Mouse (Mus musculus) adrenal gland, adult 2 months (tissue): ENCODE results near the gene AW011738. TPM values are rescaled to one million over a fixed set of nuclear protein-coding genes. Genes with fewer than 3 reads are reported as not detected.

Experiments used
- DNase-seq: peaks from one replicate; pipeline ENCODE4 v3.0.0; 2021
- microRNA-seq, 2 experiments: library from miRNA; unstranded; fragments of <30 nt; microRNA quantifications; one replicate each; pipeline ENCODE4 v1.2.0; 2021
- polyA plus RNA-seq: library from polyadenylated mRNA; depleted of rRNA; stranded (reverse); fragments of >200 nt; gene quantifications from 2 replicates; pipeline ENCODE4 v1.2.3, GENCODE M21; 2012; rRNA removed
- total RNA-seq, 2 experiments: library from RNA; stranded (reverse); gene quantifications; 2 replicates each; pipeline ENCODE4 v1.2.3; 2021

The AW011738 gene
- total and polyA plus RNA-seq, 3 experiments: 1.7 to 7.2 (median 2.7) TPM

- no peak for DNase-seq
Measured at GRCm38 (mm10) chr4:156236651-156237447, 33.7 kb downstream of the AW011738 start.

GRCm38 (mm10) chr4:156249567-156249966 lies 46.5 kb downstream of the AW011738 start:
- no peak for DNase-seq

GRCm38 (mm10) chr4:156251081-156251480 lies 48.0 kb downstream of the AW011738 start:
- no peak for DNase-seq

GRCm38 (mm10) chr4:156252140-156252539 lies 49.0 kb downstream of the AW011738 start:
- DNase-seq: no peak

GRCm38 (mm10) chr4:156252619-156253018 lies 49.5 kb downstream of the AW011738 start:
- DNase-seq: no peak

GRCm38 (mm10) chr4:156253043-156253442 lies 49.9 kb downstream of the AW011738 start:
- DNase-seq: no peak

GRCm38 (mm10) chr4:156254361-156255077 lies 51.4 kb downstream of the AW011738 start:
- DNase-seq: no peak

Small RNA genes lying within 50 kb of the gene (microRNA-seq; reads per million reads assigned to microRNA genes)
- gene Mir7658: 1.8 to 3.7 reads per million in 2 experiments

Other genes starting within 250 kb of the AW011738 start
- gene C1qtnf12, start 241.0 kb upstream of the AW011738 start, total RNA-seq: 10 to 100 TPM; 66.8 to 70.1 TPM
- 100 and 128 TPM in 2 replicates for gene C1qtnf12, start 241.0 kb upstream of the AW011738 start, polyA plus RNA-seq
- gene B3galt6, start 210.7 kb upstream of the AW011738 start, total RNA-seq: 1 to 10 TPM; 5.1 to 8.5 TPM
- gene B3galt6, start 210.7 kb upstream of the AW011738 start, polyA plus RNA-seq: 14.7 and 18.3 TPM in 2 replicates
- 100 to 1,000 TPM; 260 to 282 TPM for gene Sdf4, start 210.4 kb upstream of the AW011738 start, total RNA-seq
- gene Sdf4, start 210.4 kb upstream of the AW011738 start, polyA plus RNA-seq: 47.5 and 50.7 TPM in 2 replicates
- gene Tnfrsf4, start 189.5 kb upstream of the AW011738 start, total RNA-seq: 1 to 10 TPM in 1 of 2 experiments, under 1 TPM in 1; 0.61 to 1.2 TPM
- gene Tnfrsf4, start 189.5 kb upstream of the AW011738 start, polyA plus RNA-seq: 4.4 and 5.0 TPM in 2 replicates
- under 1 TPM in 1 of 2 experiments, not detected in 1; 0.38 TPM for gene Tnfrsf18, start 177.1 kb upstream of the AW011738 start, total RNA-seq
- 0.30 and 0.61 TPM in 2 replicates for gene Tnfrsf18, start 177.1 kb upstream of the AW011738 start, polyA plus RNA-seq
- gene Ttll10, start 143.9 kb upstream of the AW011738 start, total RNA-seq: under 1 TPM in 1 of 2 experiments, not detected in 1; 0.21 TPM
- gene Ttll10, start 143.9 kb upstream of the AW011738 start, polyA plus RNA-seq: 0.13 and 0.19 TPM in 2 replicates
- 1 to 10 TPM; 5.7 to 9.6 TPM for gene 9430015G10Rik, start 93.3 kb upstream of the AW011738 start, total RNA-seq
- 14.6 and 15.6 TPM in 2 replicates for gene 9430015G10Rik, start 93.3 kb upstream of the AW011738 start, polyA plus RNA-seq
- gene Rnf223, start 72.8 kb upstream of the AW011738 start, total RNA-seq: under 1 TPM; 0.17 TPM
- 0.34 and 0.46 TPM in 2 replicates for gene Rnf223, start 72.8 kb upstream of the AW011738 start, polyA plus RNA-seq
- 10 to 100 TPM; 23.2 to 34.1 TPM for gene Agrn, start 5.8 kb upstream of the AW011738 start, total RNA-seq
- 39.3 and 46.4 TPM in 2 replicates for gene Agrn, start 5.8 kb upstream of the AW011738 start, polyA plus RNA-seq
- gene Isg15, start 2.5 kb upstream of the AW011738 start, total RNA-seq: 1 to 10 TPM; 4.3 to 5.4 TPM
- 9.1 and 12.1 TPM in 2 replicates for gene Isg15, start 2.5 kb upstream of the AW011738 start, polyA plus RNA-seq
- gene Perm1, start 12.6 kb downstream of the AW011738 start, total RNA-seq: 10 to 100 TPM in 1 of 2 experiments, 1 to 10 TPM in 1; 3.9 to 10.2 TPM
- 2.4 and 2.6 TPM in 2 replicates for gene Perm1, start 12.6 kb downstream of the AW011738 start, polyA plus RNA-seq
- 10 to 100 TPM; 18.7 to 23.9 TPM for gene Plekhn1, start 31.6 kb downstream of the AW011738 start, total RNA-seq
- gene Plekhn1, start 31.6 kb downstream of the AW011738 start, polyA plus RNA-seq: 62.2 and 69.6 TPM in 2 replicates
- gene Noc2l, start 32.7 kb downstream of the AW011738 start, total RNA-seq: 10 to 100 TPM; 42.6 to 47.2 TPM
- gene Noc2l, start 32.7 kb downstream of the AW011738 start, polyA plus RNA-seq: 46.6 and 60.3 TPM in 2 replicates
- gene Samd11, start 52.4 kb downstream of the AW011738 start, total RNA-seq: 1 to 10 TPM; 1.7 to 2.2 TPM
- 2.2 and 2.9 TPM in 2 replicates for gene Samd11, start 52.4 kb downstream of the AW011738 start, polyA plus RNA-seq
- gene Vmn2r-ps159, start 127.8 kb downstream of the AW011738 start, total RNA-seq: not detected
- not detected in 2 replicates for gene Vmn2r-ps159, start 127.8 kb downstream of the AW011738 start, polyA plus RNA-seq